Mouse (Mus musculus) forebrain, embryonic 15.5 days (tissue): ENCODE results near the gene Ssna1. TPM values are rescaled to one million over a fixed set of nuclear protein-coding genes. Genes with fewer than 3 reads are reported as not detected.

Experiments
- ATAC-seq: fragments of 200-750 bp; cut with Nextera tagmentation; replicated peaks from 2 replicates; pipeline ENCODE4 v1.8.0; 2017; ENCODE audit warnings: mild to moderate bottlenecking, moderate TSS enrichment, moderate library complexity
- H3K27ac ChIP-seq: fragments of 300-500 bp; sonication (generic); replicated peaks from 2 replicates; pipeline ENCODE4 v1.5.1; 2015; ENCODE audit warnings: mild to moderate bottlenecking, inconsistent platforms
- H3K27me3 ChIP-seq: fragments of 300-500 bp; sonication (generic); 2 replicates; pipeline ENCODE4 v1.6.1; 2015; ENCODE audit warnings: inconsistent platforms
- H3K36me3 ChIP-seq: fragments of 300-500 bp; sonication (generic); 2 replicates; pipeline ENCODE4 v1.6.1; 2015; ENCODE audit warnings: mild to moderate bottlenecking, inconsistent platforms
- H3K4me1 ChIP-seq: fragments of 300-500 bp; sonication (generic); 2 replicates; pipeline ENCODE4 v1.6.1; 2015; ENCODE audit warnings: inconsistent platforms
- H3K4me2 ChIP-seq: fragments of 300-500 bp; sonication (generic); replicated peaks from 2 replicates; pipeline ENCODE4 v1.6.1; 2015; ENCODE audit warnings: mild to moderate bottlenecking, inconsistent platforms
- H3K4me3 ChIP-seq: fragments of 300-500 bp; sonication (generic); 2 replicates; pipeline ENCODE4 v1.5.1; 2015; ENCODE audit warnings: mild to moderate bottlenecking, inconsistent platforms
- H3K9ac ChIP-seq: fragments of 300-500 bp; sonication (generic); replicated peaks from 2 replicates; pipeline ENCODE4 v1.6.1; 2015; ENCODE audit warnings: mild to moderate bottlenecking, inconsistent platforms
- H3K9me3 ChIP-seq: fragments of 300-500 bp; sonication (generic); 2 replicates; pipeline ENCODE4 v1.6.1; 2016; ENCODE audit warnings: inconsistent platforms
- WGBS: fragments of 180-500 bp; shearing (Covaris S2); methylation state at CpG from one replicate; pipeline ENCODE4 v1.1.7; 2015; ENCODE audit warnings: mixed read lengths; 5-methylcytosine and 5-hydroxymethylcytosine counted together
- polyA plus RNA-seq: library from polyadenylated mRNA; unstranded; fragments of >200 nt; fragmentation: Nextera tagmentation; extraction: Ambion mirVana; gene quantifications from 2 replicates; pipeline ENCODE4 v1.2.1, GENCODE M21; 2015

The Ssna1 gene
- 209 and 225 TPM in 2 replicates for polyA plus RNA-seq

DNA sequence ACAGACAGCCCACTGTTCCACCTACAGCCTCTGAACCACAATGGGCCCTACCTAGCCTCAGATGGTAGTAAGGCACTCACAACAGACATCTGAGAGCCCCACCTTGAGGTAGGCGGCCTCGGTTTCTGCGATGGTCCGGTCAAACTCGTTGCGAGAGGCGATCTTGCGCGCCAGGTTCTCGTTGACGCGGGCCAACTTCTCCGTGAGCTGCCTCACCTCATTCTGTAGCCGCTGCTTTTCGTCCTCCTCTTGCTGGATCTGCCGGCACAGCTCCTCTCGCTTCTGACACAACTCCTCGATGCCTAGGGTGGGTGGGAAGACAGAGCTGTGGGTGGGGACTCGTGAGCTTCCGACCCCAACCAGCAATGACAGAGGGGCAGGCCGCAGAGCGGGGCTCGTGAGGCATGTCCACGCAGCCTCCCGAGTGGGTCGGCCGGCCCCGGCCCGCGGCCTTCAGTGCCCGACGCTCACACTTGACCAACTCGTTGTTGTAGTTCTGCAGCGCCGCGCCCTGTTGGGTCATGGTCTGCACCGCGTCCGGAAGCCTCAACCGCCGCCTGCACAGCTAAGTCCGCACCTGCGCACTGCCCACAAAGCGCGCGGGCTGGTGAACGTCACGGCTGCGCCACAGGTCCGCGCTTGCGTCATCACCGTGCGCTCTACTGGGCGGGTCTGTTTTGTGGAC lies at the start of gene Ssna1, which contains the start of gene Anapc2:
Gene Ssna1 (minus strand): TSS at position 612 of the 685 bp plus-strand sequence.
Gene Anapc2 (plus strand): TSS at position 652 of the 685 bp plus-strand sequence.
- Histone ChIP-seq H3K4me2 (peak within 1 kb of the TSS; percentile 93), H3K27me3 (no peaks in the 10 kb centered on the region), H3K9ac (peak within 1 kb of the TSS; percentile 68), H3K9me3 (no peaks in the 10 kb centered on the region), H3K36me3 (peaks cover 54% of the 10 kb centered on the region), H3K4me3 (peak within 1 kb of the TSS; percentile 74), H3K4me1 (peaks cover 43% of the 10 kb centered on the region), H3K27ac (peak within 1 kb of the TSS; percentile 66)
- WGBS, result under 1% methylated on average over 55 of the region's 55 CpGs
- ATAC-seq, result peak; percentile 94

DNA sequence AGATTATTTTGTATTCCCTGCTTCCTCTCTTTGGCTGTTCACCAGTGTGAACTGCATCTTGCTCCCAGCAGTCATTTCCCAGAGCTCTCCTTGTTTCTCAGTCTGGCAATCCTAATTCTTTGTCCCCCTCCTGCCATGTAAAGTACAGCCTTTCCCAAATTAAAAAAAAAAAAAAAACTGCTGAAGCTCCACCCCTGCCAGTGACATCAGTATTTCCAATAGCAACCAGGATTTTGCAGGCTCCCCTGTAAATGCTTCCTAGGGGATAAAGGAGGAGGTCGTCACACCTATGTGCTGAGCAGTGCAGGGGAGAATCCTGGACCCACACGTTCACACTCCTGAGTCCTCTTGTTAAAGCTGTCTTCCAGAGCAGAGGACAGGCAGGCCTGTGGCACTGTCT lies 47.8 kb upstream of the Ssna1 start:
- ATAC-seq, result no peak
- Histone ChIP-seq H3K4me3 (no peak overlapping the region), H3K27me3 (peaks cover 33% of the 10 kb centered on the region), H3K4me1 (peaks cover 14% of the 10 kb centered on the region; the same call in 1 of the 2 replicates), H3K36me3 (no peaks in the 10 kb centered on the region), H3K9ac (no peak overlapping the region), H3K9me3 (no peaks in the 10 kb centered on the region), H3K27ac (no peak overlapping the region), H3K4me2 (no peak overlapping the region)
- 45% methylated on average over 2 of the region's 2 CpGs for WGBS

DNA sequence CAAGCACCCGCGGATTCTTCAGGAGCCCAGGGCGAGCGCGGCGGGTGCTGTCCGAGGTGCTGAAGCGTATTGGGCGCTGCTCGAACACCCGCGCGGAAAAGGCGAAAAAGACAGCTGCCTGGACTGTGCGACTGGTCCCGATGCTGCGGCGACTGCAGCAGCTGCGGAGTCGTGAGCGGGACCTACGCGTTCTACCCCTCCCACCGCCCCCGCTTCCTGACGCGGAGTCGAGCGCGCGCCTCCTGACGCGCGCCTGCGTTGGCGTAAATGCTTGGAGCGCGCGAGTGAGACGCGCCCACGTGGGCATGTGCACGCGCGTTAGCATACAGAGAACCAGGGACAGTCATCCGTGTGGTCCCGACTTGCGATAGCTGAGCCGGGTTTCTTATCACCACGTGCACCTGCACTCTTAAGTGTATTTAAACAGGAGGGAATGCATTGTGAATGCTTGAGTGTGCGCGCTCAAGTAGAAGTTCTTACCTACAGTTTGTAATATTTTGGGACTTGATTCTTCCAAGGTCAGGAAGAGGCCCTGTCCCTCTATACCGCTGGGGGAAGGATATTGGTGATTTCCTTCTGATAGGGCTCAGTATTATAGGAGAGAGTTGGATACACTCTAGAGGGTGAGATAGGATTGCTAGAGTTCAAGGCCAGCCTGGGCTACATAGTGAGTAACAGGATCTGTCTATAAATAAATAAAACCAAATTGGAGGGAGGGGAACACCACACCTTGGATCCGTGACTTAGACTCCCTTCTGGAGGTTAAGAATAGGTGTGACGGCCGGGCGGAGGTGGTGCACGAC lies 46.9 kb upstream of the Ssna1 start, which contains the start of gene Grin1:
Gene Grin1 (minus strand): TSS at position 217 of the 803 bp plus-strand sequence.
- WGBS, result 9% methylated on average over 58 of the region's 58 CpGs
- H3K9me3 ChIP-seq, result no peaks in the 10 kb centered on the region

DNA sequence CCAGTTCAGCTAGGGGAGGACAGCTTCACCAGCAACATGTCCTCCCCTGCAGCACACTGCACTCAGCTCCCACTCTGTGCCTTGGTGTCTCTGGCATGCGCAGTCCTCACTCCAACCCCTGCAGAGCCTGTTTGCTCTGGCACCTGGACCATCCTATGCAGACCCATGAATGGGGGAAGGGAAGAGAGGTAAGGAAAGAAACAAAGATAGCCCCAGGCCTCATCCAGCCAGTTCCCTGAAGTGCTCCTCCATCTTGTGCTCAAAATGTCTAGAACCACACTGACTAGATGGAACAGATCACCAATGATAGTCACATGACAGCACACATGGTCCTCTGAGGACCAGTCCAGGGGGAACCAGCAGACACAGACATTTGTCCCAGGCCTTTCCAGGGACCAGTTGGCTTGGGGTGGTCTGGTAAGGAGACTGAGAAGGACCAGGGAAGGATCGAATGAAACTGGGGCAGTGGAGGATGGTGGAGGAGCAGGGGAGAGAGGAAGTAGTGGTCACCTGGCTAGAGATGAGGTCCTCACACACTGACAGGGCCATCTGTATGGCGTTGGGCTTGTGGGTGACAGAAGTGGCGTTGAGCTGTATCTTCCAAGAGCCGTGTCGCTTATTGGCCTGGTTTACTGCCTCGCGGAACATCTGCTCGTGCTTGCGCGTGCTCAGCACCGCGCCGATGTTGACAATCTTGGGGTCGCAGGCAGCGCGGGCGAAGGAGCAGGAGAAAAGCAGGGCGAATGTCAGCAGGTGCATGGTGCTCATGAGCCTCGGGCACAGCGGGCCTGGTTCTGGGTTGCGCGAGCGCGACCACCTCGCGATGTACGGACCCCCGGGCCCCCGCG lies 46.1 kb upstream of the Ssna1 start:
- Histone ChIP-seq H3K9me3 (no peaks in the 10 kb centered on the region), H3K4me2 (peak overlapping the region; percentile 78), H3K27ac (peak overlapping the region; percentile 78), H3K36me3 (no peaks in the 10 kb centered on the region), H3K4me1 (peaks cover 14% of the 10 kb centered on the region; the same call in 1 of the 2 replicates), H3K9ac (peak overlapping the region; percentile 63), H3K4me3 (peak overlapping the region; percentile 62), H3K27me3 (peaks cover 48% of the 10 kb centered on the region)
- 4% methylated on average over 31 of the region's 31 CpGs for WGBS
- ATAC-seq, result peak; percentile 60

More for the DNA sequence above, 46.9 kb upstream of the Ssna1 start, which contains the start of gene Grin1:
- peak within 1 kb of the TSS; percentile 62 for H3K4me3 ChIP-seq
- peak within 1 kb of the TSS; percentile 63 for H3K9ac ChIP-seq
- no peaks in the 10 kb centered on the region for H3K36me3 ChIP-seq
- ATAC-seq, result peak; percentile 81
- peak within 1 kb of the TSS; percentile 78 for H3K27ac ChIP-seq
- peaks cover 14% of the 10 kb centered on the region; the same call in 1 of the 2 replicates for H3K4me1 ChIP-seq
- peak within 1 kb of the TSS; percentile 78 for H3K4me2 ChIP-seq
- H3K27me3 ChIP-seq, result peaks cover 42% of the 10 kb centered on the region

DNA sequence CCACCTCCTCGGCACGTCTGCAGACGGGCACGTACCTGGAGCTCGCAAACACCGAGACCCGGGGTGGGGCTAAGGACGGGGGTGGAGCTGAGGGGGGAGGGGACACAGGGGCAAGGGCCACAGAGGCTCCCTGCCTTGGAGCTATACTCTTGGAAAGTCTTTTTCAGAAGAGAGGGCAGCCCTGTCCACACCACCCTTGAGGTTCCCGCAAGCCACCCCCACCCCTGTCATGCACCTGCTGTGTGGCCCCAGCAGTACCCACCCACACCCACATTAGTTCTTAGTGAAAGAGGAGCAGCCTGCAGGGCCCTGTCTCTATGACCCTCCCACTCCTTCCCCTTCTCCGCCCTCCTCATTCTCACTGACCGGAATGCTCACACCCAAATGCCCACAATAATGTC lies 39.3 kb upstream of the Ssna1 start:
- H3K36me3 ChIP-seq, result no peaks in the 10 kb centered on the region
- no peak overlapping the region for H3K27ac ChIP-seq
- no peak for ATAC-seq
- peaks cover 93% of the 10 kb centered on the region for H3K27me3 ChIP-seq
- no peak overlapping the region for H3K9ac ChIP-seq
- WGBS, result 3% methylated on average over 11 of the region's 11 CpGs
- no peak overlapping the region for H3K4me3 ChIP-seq
- H3K4me1 ChIP-seq, result no peaks in the 10 kb centered on the region
- H3K9me3 ChIP-seq, result no peaks in the 10 kb centered on the region
- no peak overlapping the region for H3K4me2 ChIP-seq

DNA sequence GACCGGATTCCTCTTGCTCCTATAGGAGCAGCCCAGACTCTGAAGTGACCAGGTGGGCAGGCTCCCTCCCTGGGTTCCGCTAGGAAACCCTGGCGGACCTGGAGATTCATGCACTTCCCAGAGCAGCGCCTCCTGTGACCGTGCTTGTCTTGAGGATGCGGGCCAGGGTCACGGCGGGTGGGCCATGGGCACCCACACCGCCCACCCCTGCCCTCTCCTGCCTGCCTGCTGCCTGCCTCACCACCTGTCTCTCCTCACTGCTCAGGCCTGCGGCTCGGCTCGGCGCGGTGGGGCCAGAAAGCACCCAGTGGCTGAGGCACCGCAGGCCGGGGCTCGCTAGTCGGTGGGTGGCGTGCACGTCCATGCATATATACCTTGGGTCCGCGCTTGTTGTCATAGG lies 38.7 kb upstream of the Ssna1 start:
- Histone ChIP-seq H3K27ac (no peak overlapping the region), H3K36me3 (no peaks in the 10 kb centered on the region), H3K9ac (no peak overlapping the region), H3K4me1 (no peaks in the 10 kb centered on the region), H3K27me3 (peaks cover 92% of the 10 kb centered on the region), H3K9me3 (no peaks in the 10 kb centered on the region), H3K4me2 (no peak overlapping the region), H3K4me3 (no peak overlapping the region)
- WGBS, result 3% methylated on average over 21 of the region's 22 CpGs
- ATAC-seq, result no peak

DNA sequence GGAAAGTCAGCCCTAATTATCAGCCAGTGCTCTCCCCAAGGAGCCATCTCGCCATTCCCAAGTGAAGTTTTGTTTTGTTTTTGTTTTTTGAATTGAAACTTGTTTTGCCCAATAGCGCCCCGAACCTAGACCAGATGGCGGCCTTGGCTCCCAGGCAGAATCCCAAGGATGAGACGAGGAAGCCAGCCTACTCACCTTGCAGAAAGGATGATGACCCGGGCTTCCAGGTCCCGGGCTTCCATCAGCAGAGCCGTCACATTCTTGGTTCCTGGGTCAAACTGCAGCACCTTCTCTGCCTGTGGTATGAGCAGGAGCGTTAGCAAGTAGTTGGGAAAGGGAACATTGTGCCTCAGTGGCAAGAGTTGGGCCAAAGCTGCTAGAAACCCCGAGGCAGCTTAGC lies 37.9 kb upstream of the Ssna1 start:
- Histone ChIP-seq H3K27ac (no peak overlapping the region), H3K9me3 (no peaks in the 10 kb centered on the region), H3K27me3 (peaks cover 88% of the 10 kb centered on the region), H3K36me3 (no peaks in the 10 kb centered on the region), H3K4me2 (no peak overlapping the region), H3K4me1 (peaks cover 3% of the 10 kb centered on the region), H3K4me3 (no peak overlapping the region), H3K9ac (no peak overlapping the region)
- no peak for ATAC-seq
- WGBS, result 56% methylated on average over 10 of the region's 10 CpGs

DNA sequence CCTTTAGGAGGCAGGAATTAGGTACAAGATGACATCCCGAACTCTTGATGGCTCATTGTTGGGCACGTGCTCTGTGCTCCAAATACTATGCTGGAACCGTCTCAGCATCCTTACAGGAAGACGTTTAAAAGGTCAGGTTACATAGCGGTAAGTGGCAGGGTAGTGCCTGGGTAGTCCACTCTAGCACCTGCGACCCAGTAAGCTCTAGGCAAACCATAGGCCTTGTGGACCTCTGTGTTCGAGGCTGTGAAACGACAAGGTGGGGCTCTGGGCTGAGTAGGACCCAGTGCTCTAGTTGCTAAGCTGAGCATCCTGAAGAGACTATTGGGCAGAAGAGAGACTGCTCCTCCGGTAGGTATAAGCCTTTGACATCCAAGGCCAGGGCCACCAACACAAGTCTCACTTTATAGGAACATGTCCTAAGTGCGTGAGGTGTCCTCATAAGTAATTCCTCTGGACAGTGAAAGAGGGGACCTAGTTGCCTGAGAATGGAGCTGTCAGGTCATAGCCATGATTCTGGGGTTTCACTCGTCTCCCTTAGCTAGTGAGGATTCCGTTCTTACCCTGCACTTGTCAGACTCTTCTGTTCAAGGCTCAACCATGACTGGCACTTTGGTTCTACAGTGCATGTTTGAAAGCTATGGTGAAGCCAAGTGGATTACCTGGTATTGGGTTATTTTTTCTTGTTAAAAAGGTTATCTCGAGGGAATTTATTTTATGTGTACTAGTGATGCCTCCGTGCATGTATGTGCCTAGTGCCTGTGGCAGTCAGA lies 33.5 kb upstream of the Ssna1 start:
- peaks cover 64% of the 10 kb centered on the region for H3K27me3 ChIP-seq
- H3K4me1 ChIP-seq, result peaks cover 9% of the 10 kb centered on the region
- peak overlapping the region; percentile 13; the same call in 1 of the 2 replicates for H3K27ac ChIP-seq
- H3K4me3 ChIP-seq, result peak overlapping the region; percentile 52
- ATAC-seq, result peak; percentile 44; the same call in 1 of the 2 replicates
- WGBS, result 49% methylated on average over 14 of the region's 14 CpGs
- H3K4me2 ChIP-seq, result peak overlapping the region; percentile 78
- no peaks in the 10 kb centered on the region; the same call in 1 of the 2 replicates for H3K36me3 ChIP-seq
- H3K9me3 ChIP-seq, result no peaks in the 10 kb centered on the region
- H3K9ac ChIP-seq, result peak overlapping the region; percentile 58

DNA sequence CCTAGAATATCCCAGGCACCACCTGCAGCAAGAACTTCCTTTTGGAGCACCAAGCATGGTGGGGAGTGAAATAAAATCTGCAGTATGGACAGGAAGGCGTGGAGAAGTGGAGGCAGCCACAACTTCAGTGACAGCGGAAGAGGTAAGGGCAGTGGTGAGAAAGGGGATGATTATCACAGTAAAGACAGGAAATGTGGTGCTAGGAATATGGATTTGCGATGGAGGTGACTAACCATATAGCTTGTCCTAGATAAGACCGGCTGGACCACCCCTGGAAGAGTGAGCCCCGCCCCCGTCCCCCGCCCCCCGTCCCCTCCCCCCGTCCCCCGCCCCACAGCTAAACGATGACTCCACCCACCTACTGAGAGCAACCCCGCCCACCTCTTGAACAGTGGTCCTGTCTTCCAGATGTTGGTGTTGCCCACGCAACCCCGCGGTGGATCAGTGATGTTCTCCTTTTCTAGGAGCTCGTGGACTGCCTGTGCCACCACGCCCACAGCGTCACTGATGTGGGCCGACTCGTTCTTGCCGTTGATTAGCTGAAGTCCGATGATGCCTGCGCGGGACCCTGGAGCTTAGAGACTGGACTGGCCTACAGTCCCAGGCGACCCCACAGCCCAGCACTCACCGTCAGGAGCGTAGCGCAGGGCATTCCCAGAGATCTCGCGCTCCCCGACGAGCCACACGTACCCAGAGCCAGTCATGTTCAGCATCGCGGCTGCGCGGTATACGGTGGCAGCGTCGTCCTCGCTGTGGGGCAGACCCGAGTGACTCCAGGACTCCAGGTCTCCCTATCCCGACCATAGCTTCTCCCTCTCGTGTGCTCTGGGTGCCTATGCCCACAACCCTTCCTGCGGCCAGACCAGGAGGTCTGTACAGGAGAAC lies 32.7 kb upstream of the Ssna1 start:
- peaks cover 56% of the 10 kb centered on the region for H3K27me3 ChIP-seq
- H3K4me1 ChIP-seq, result peaks cover 9% of the 10 kb centered on the region
- H3K9me3 ChIP-seq, result no peaks in the 10 kb centered on the region

More for the DNA sequence above, 32.7 kb upstream of the Ssna1 start:
- H3K9ac ChIP-seq, result peak overlapping the region; percentile 58
- H3K4me3 ChIP-seq, result peak overlapping the region; percentile 52
- peak overlapping the region; percentile 13; the same call in 1 of the 2 replicates for H3K27ac ChIP-seq
- H3K36me3 ChIP-seq, result no peaks in the 10 kb centered on the region; the same call in 1 of the 2 replicates
- WGBS, result 2% methylated on average over 45 of the region's 45 CpGs
- peak overlapping the region; percentile 78 for H3K4me2 ChIP-seq
- peak; percentile 80 for ATAC-seq
